Mouse (Mus musculus) small intestine, adult 2 months (tissue): ENCODE measurements around the gene Zfp598.
A peak's percentile ranks its signal among the peaks of the same experiment; 100 is the strongest.

ENCODE experiments used
- CTCF ChIP-seq: fragments of 200-500 bp; IDR thresholded peaks from 2 replicates; pipeline ENCODE4 v1.5.1; 2012; ENCODE audit warnings: low read depth, mild to moderate bottlenecking, control low read depth, inconsistent platforms, low read length, moderate library complexity, mixed read lengths; ENCODE audit not compliant: insufficient replicate concordance, insufficient read length; ENCODE audit errors: extremely low read depth
- POLR2A ChIP-seq: fragments of 200-500 bp; IDR thresholded peaks from 2 replicates; pipeline ENCODE4 v1.6.1; 2012; ENCODE audit warnings: low read depth, mild to moderate bottlenecking, control low read depth, inconsistent platforms, low read length, moderate library complexity

- peak; percentile 96 for TF ChIP-seq CTCF
- TF ChIP-seq POLR2A = peak; percentile 83
Observed at GRCm38 (mm10) chr17:24724184-24724583, 54.7 kb downstream of the Zfp598 start, which contains the start of gene Ndufb10.
